Mouse (Mus musculus) bone marrow macrophage, adult 2 months (primary cell): Measurements from ENCODE around the gene Phactr1.

Source experiments
- CTCF ChIP-seq: IDR thresholded peaks from 2 replicates; pipeline ENCODE4 v1.5.1; 2012; ENCODE audit warnings: low read depth, mild to moderate bottlenecking, low read length, moderate library complexity
- POLR2A ChIP-seq: IDR thresholded peaks from 2 replicates; pipeline ENCODE4 v1.6.1; 2012; ENCODE audit warnings: mild to moderate bottlenecking, low read depth, low read length, borderline replicate concordance

DNA sequence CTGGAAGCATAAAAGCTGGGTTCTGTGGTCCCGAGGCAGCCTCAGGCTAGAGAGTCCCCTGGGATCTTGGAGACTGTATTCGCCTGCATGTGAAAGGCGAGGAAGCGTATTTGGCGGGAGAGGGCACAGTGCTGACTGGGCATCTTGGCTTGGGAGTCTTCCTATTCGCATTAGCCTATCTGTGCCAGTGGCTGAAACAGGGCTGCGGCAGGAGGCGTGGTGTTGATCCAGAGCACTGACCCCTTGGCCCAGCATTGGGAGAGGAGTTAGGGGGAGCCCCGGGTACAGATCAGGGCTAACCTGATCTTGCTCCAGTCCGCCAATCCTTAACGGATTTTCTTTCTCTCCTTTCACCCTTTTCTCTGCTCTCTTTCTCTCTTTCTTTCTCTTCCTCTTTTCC lies 28.7 kb downstream of the Phactr1 start:
- TF ChIP-seq POLR2A (no peak), CTCF (no peak)
